Mouse (Mus musculus) gastrocnemius, adult 8-10 months (tissue): Measurements from ENCODE around the gene Ganab. TPM values are rescaled to one million over a fixed set of nuclear protein-coding genes. Genes with fewer than 3 reads are reported as not detected.
"Not testable (repeated sequence)": the region's sequence is repeated elsewhere in the genome, so short reads cannot be mapped to it uniquely, and the experiment has no call there.

ENCODE experiments used
- DNase-seq, 2 experiments: peaks; one replicate each; pipeline ENCODE4 v3.0.0; 2022; ENCODE audit warnings: low spot score in 2 of 2
- total RNA-seq, 4 experiments: library from RNA; stranded (reverse); gene quantifications; 2 replicates each; pipeline ENCODE4 v1.2.4; 2022

Gene Ganab
- total RNA-seq = 10 to 100 TPM; 15.2 to 20.1 (median 18.9) TPM

DNA sequence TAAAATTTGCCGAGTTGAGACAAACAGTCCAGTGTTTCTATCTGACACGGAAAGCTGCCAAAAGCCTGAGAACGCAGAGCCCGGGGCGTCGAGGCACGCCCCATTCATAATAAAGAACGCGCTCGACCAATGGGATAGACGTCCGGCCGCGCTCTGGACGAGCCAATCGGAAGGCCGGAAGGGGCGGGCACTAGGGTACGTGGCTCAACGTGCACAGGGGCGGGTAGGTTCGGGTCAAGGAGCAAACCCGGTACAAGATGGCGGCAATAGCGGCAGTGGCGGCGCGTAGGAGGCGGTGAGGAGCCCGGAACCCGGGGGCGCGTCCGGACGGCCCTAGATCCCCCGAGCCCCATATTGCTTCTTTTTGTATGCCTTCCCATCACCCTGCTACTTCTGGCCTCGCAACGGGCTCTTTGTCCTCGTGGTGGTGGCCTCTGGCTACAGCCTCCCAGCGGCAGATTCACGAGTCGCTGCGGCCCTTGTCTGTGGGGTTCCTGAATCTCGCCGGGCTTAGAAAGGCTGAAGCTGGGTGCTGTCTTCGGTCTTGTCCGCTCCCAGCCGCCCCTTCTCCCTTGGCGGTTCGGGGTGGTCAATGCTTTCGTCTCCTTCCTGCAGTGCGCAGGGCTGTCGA lies at the start of gene Ganab:
Gene Ganab, plus strand, starts transcription at position 207 of the 631 bp plus-strand sequence.
- peak; percentile 91 for DNase-seq

DNA sequence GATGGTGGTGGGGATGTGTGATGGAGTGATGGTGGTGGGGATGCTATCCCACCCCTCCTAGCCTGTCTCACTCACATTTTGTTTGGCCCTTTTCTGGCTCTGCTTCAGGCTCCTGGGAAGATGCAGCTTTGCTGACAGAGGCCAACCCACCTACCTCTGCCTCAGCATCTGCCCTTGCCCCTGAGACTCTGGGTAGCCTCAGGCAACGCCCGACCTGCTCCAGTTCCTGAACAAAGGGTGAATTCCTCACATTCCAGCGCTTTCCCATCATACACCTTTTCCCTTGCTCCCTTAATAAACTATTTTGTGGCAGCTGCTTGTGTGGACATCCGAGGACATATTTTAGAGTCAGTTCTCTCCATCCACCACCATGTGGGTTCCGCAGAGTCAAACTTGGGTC lies 49.5 kb upstream of the Ganab start:
- DNase-seq = no peak

- DNase-seq = peak; percentile 58 to 73
These were observed 47.4 kb upstream of the Ganab start, which contains the start of gene Lrrn4cl for GRCm38 (mm10) chr19:8850402-8850901. TSS of gene Lrrn4cl (plus strand) at chr19:8850768.

DNA sequence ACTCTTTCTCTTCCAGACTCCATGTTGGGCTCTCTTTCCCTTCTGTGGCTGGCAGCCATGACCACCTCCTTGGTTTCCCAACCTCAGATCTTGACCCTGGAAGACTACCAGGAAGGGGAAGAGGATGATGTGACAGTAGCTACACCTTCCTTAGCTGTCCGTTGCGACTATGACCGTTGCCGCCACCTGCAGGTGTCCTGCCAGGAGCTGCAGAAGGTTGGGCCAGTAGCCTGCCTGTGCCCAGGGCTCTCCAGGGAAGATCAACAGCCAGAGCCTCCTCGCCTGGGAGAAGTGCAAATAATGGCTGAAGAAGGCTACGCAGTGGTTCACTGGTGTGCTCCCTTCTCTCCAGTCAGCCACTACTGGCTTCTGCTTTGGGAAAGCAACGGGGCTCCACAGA lies 46.2 kb upstream of the Ganab start:
- no peak for DNase-seq

GRCm38 (mm10) chr19:8852236-8852928 lies 45.5 kb upstream of the Ganab start:
- peak; percentile 67 to 68 for DNase-seq

- DNase-seq = no peak
These were observed 44.8 kb upstream of the Ganab start for GRCm38 (mm10) chr19:8853117-8853516.

GRCm38 (mm10) chr19:8857689-8858088 lies 40.2 kb upstream of the Ganab start:
- no peak for DNase-seq

DNA sequence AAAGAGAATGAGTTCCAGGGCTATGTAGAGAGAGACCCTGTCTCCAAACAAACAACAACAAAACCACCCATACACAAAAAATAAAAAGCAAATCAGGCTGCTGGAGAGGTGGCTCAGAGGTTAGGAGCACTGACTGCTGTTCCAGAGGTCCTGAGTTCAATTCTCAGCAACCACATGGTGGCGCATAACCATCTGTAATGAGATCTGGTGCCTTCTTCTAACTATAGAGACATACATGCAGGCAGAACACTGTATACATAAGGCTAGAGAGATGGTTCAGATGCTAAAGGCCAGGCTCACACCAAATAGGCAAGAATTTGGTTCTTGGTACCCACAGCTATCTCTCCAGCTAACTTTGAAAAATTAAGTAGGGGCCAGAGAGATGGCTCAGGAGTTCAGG lies 38.9 kb upstream of the Ganab start:
- no peak for DNase-seq

DNA sequence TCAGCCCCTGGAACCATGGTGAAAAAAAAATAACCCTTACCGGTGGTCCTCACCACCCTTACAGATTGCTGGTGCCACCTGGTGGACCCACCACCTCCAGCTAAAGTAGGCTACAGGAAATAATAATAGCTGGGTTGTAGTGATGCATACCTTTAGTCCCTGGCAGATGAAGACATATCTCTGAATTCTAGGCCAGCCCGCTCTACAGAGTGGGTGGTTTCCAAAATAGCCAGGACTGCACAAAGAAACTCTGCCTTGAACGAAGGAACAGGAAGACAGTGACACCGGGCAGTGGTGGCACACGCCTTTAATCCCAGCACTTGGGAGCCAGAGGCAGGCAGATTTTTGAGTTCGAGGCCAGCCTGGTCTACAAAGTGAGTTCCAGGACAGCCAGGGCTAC lies 33.6 kb upstream of the Ganab start:
- DNase-seq = no peak

DNA sequence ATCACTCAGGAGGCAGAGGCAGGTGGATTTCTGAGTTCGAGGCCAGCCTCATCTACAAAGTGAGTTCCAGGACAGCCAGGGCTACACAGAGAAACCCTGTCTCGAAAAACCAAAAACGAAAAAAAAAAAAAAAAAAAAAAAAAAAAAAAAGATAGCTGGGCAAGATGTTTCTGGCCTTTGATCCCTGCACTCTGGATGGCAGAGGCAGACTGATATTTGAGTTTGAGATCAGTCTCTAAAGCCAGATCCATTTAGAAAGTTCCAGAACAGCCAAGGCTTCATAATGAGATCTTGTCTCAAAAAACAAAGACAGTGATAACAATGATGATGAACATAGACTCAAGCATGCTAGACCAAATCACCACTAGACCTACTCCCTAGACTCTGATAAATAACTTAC lies 27.5 kb upstream of the Ganab start:
- not testable (repeated sequence) for DNase-seq

- DNase-seq = no peak
These were observed 27.0 kb upstream of the Ganab start for GRCm38 (mm10) chr19:8870838-8871237.

- DNase-seq = peak; percentile 95 to 96
These were observed 26.3 kb upstream of the Ganab start, which contains the start of gene Ubxn1 for GRCm38 (mm10) chr19:8871267-8872186. TSS of gene Ubxn1 (plus strand) at chr19:8871496.

GRCm38 (mm10) chr19:8872266-8872840 lies 25.5 kb upstream of the Ganab start:
- no peak for DNase-seq

- DNase-seq = no peak
These were observed 22.8 kb upstream of the Ganab start for GRCm38 (mm10) chr19:8875031-8875430.

- DNase-seq = peak; percentile 85
These were observed 17.4 kb upstream of the Ganab start, which contains the start of gene Uqcc3 for GRCm38 (mm10) chr19:8880311-8881033. TSS of gene Uqcc3 (minus strand) at chr19:8880923.

DNA sequence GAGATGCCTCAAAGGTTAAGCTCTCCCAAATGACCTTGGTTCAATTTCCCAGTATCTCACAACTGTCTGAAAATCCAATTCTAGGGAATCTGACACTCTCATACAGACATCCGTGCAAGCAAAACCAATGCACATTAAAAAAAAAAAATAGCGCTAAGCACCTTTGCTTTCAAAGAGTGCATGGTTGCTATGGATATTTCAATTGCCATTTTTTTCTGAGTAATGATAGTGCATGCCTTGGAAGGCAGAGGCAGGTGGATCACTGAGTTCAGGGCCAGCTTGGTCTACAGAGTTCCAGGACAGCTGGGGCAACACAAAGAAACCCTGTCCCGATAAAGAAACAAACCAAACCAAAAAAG lies 16.9 kb upstream of the Ganab start:
- no peak for DNase-seq

GRCm38 (mm10) chr19:8883616-8884015 lies 14.3 kb upstream of the Ganab start, which contains the start of the genes Lbhd1 and Gm49403:
TSS of gene Lbhd1 (plus strand) at chr19:8883732.
TSS of gene Gm49403 (plus strand) at chr19:8883930.
- no peak for DNase-seq

- DNase-seq = no peak
These were observed 10.8 kb upstream of the Ganab start for GRCm38 (mm10) chr19:8886916-8887584.

- no peak for DNase-seq
These were observed 10.0 kb upstream of the Ganab start for GRCm38 (mm10) chr19:8887585-8888463.
